Mouse (Mus musculus): ENCODE results near the gene Lhx5. TPM values are rescaled to one million over a fixed set of nuclear protein-coding genes. Genes with fewer than 3 reads are reported as not detected.

Gene Lhx5
- polyA plus RNA-seq, 1 experiment: not detected

DNA sequence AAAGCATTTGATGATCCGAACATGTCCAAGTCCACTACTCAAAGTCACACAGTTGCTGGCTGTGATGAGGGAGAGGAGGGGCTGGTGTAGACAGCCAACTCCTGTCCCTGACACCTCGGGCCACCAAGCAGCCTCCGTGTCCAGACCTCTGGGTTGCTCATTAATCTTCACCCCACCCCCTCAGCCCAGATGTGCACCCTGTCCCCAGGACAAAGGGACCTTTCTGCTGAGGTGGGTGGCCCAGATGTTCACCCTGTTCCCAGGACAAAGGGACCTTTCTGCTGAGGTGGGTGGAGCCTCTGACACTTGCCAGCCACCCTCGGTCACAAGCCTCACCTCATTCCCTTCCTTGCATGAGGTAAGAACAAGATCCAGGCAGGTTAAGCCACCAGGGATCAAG, 40.0 kb downstream of the Lhx5 start:
- Histone ChIP-seq H3K36me3 (ENCODE audit: control insufficient read depth, insufficient read depth, low read length, poor library complexity, severe bottlenecking) (no peaks in the 10 kb centered on the region), H3K4me3 (ENCODE audit: low read depth, low read length) (no peak overlapping the region), H3K27ac (ENCODE audit: insufficient read depth, low read length) (no peak overlapping the region), H3K9ac (ENCODE audit: low read depth, poor library complexity, severe bottlenecking) (no peak overlapping the region), H3K27me3 (ENCODE audit: control insufficient read depth, insufficient read depth, low read length, poor library complexity, severe bottlenecking) (no peaks in the 10 kb centered on the region), H3K4me1 (ENCODE audit: control insufficient read depth, insufficient read depth, low read length) (no peaks in the 10 kb centered on the region), H3K9me3 (replicated peaks; ENCODE audit: control insufficient read depth, insufficient read depth, low read length, poor library complexity, severe bottlenecking) (no peaks in the 10 kb centered on the region)
- TF ChIP-seq CTCF (IDR thresholded peaks at IDR 0.05; ENCODE audit: low read depth, low read length) (no peak), POLR2A (IDR thresholded peaks at IDR 0.05; ENCODE audit: insufficient read depth, low read length) (no peak), EP300 (IDR thresholded peaks at IDR 0.05; ENCODE audit: insufficient read depth, low read depth, low read length) (no peak)

DNA sequence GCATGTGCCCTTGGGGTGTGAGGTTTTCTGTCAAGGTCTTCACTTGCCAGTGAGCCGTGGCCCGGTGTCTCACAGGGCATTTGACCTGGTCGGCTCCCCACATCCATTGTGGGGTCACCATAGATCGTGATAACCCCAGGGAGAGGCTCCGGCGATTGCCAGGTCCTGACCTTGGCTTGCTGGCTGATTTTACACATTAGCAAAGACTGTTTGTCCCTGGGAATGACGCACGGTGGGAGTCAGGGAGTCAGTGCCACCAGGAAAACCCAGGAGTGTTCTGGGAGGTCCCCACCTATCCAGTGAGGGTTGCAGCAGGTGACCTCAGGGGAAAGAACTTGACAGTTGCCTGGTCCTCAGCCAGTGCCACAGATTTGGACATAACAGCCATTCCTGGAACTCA, 41.3 kb downstream of the Lhx5 start, which contains the start of gene Sdsl:
Gene Sdsl (minus strand): TSS at position 41 of the 400 bp plus-strand sequence.
- H3K27ac ChIP-seq (ENCODE audit: insufficient read depth, low read length): no peak within 1 kb of the TSS
- TF ChIP-seq CTCF (IDR thresholded peaks at IDR 0.05; ENCODE audit: low read depth, low read length): no peak
- no peak for TF ChIP-seq POLR2A (IDR thresholded peaks at IDR 0.05; ENCODE audit: insufficient read depth, low read length)
- TF ChIP-seq EP300 (IDR thresholded peaks at IDR 0.05; ENCODE audit: insufficient read depth, low read depth, low read length): no peak
- no peak within 1 kb of the TSS for H3K9ac ChIP-seq (ENCODE audit: low read depth, poor library complexity, severe bottlenecking)
- no peaks in the 10 kb centered on the region for H3K36me3 ChIP-seq (ENCODE audit: control insufficient read depth, insufficient read depth, low read length, poor library complexity, severe bottlenecking)
- H3K27me3 ChIP-seq (ENCODE audit: control insufficient read depth, insufficient read depth, low read length, poor library complexity, severe bottlenecking): no peaks in the 10 kb centered on the region
- no peaks in the 10 kb centered on the region for H3K9me3 ChIP-seq (replicated peaks; ENCODE audit: control insufficient read depth, insufficient read depth, low read length, poor library complexity, severe bottlenecking)
- H3K4me1 ChIP-seq (ENCODE audit: control insufficient read depth, insufficient read depth, low read length): no peaks in the 10 kb centered on the region
- H3K4me3 ChIP-seq (ENCODE audit: low read depth, low read length): no peak within 1 kb of the TSS

DNA sequence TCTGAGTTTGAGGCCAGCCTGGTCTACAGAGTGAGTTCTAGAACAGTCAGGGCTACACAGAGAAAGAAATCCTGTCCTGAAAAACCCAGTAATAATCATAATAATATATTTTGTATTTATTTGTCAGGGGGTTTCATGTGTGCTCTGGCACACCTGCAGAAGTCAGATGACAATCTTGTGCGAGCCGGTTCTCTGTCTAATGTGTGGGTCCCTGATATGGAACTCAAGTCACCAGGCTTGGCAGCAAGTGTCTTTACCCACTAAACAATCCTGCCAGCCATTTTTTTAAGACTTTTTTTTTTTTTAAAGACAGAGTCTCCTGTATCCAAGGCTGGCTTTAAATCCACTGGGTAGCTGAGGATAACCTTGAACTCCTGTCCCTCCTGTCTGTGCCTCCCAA, 41.9 kb downstream of the Lhx5 start:
- Histone ChIP-seq H3K9me3 (replicated peaks; ENCODE audit: control insufficient read depth, insufficient read depth, low read length, poor library complexity, severe bottlenecking) (no peaks in the 10 kb centered on the region), H3K36me3 (ENCODE audit: control insufficient read depth, insufficient read depth, low read length, poor library complexity, severe bottlenecking) (no peaks in the 10 kb centered on the region), H3K9ac (ENCODE audit: low read depth, poor library complexity, severe bottlenecking) (no peak overlapping the region), H3K27ac (ENCODE audit: insufficient read depth, low read length) (no peak overlapping the region), H3K27me3 (ENCODE audit: control insufficient read depth, insufficient read depth, low read length, poor library complexity, severe bottlenecking) (no peaks in the 10 kb centered on the region), H3K4me3 (ENCODE audit: low read depth, low read length) (no peak overlapping the region), H3K4me1 (ENCODE audit: control insufficient read depth, insufficient read depth, low read length) (no peaks in the 10 kb centered on the region)
- no peak for TF ChIP-seq EP300 (IDR thresholded peaks at IDR 0.05; ENCODE audit: insufficient read depth, low read depth, low read length)
- no peak for TF ChIP-seq POLR2A (IDR thresholded peaks at IDR 0.05; ENCODE audit: insufficient read depth, low read length)
- no peak for TF ChIP-seq CTCF (IDR thresholded peaks at IDR 0.05; ENCODE audit: low read depth, low read length)

DNA sequence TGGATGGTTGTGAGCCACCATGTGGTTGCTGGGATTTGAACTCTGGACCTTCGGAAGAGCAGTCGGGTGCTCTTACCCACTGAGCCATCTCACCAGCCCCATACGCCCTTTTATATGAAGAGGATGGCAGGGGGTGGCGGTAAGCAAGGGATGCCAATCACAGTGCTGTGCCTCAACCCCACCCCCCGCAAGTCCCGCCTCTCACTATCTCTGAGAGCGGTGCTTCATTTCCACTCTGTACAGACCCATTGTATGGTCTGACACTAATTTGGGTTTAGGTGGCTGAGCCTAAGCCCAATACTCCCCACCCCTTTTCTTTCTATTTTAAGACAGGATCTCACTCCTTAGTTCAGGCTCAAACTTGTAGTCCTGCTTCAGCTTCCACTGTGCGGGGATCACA, 44.4 kb downstream of the Lhx5 start:
- no peaks in the 10 kb centered on the region for H3K9me3 ChIP-seq (replicated peaks; ENCODE audit: control insufficient read depth, insufficient read depth, low read length, poor library complexity, severe bottlenecking)
- H3K9ac ChIP-seq (ENCODE audit: low read depth, poor library complexity, severe bottlenecking): no peak overlapping the region
- no peaks in the 10 kb centered on the region for H3K4me1 ChIP-seq (ENCODE audit: control insufficient read depth, insufficient read depth, low read length)
- peak overlapping the region; percentile 23; the same call in 1 of the 2 replicates for H3K4me3 ChIP-seq (ENCODE audit: low read depth, low read length)
- no peaks in the 10 kb centered on the region for H3K36me3 ChIP-seq (ENCODE audit: control insufficient read depth, insufficient read depth, low read length, poor library complexity, severe bottlenecking)
- no peaks in the 10 kb centered on the region for H3K27me3 ChIP-seq (ENCODE audit: control insufficient read depth, insufficient read depth, low read length, poor library complexity, severe bottlenecking)
- H3K27ac ChIP-seq (ENCODE audit: insufficient read depth, low read length): no peak overlapping the region
- no peak for TF ChIP-seq CTCF (IDR thresholded peaks at IDR 0.05; ENCODE audit: low read depth, low read length)
- TF ChIP-seq EP300 (IDR thresholded peaks at IDR 0.05; ENCODE audit: insufficient read depth, low read depth, low read length): no peak
- no peak for TF ChIP-seq POLR2A (IDR thresholded peaks at IDR 0.05; ENCODE audit: insufficient read depth, low read length)

DNA sequence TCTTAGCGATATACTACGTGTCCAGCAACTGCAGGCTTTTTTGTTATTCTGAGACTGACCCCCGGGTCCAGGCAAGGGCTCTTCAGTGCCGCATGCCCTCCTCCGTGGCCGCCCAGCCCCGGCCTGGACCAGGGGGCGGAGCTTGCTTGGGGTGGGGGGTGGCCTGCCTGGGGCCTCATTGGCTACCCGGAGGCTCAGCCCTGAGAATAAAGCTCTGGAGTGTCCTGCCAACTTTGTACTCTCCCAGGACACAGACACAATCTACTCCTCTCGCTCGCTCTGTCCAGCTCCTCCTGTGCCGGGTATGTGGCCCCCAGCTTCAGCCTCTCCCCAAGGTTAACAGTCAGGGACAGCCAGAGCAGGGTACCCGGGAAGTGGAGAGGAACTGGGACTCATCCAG, 44.8 kb downstream of the Lhx5 start, which contains the start of gene Sds:
Gene Sds (plus strand): TSS at position 231 of the 400 bp plus-strand sequence.
- Histone ChIP-seq H3K36me3 (ENCODE audit: control insufficient read depth, insufficient read depth, low read length, poor library complexity, severe bottlenecking) (no peaks in the 10 kb centered on the region), H3K4me1 (ENCODE audit: control insufficient read depth, insufficient read depth, low read length) (no peaks in the 10 kb centered on the region), H3K9me3 (replicated peaks; ENCODE audit: control insufficient read depth, insufficient read depth, low read length, poor library complexity, severe bottlenecking) (no peaks in the 10 kb centered on the region), H3K27me3 (ENCODE audit: control insufficient read depth, insufficient read depth, low read length, poor library complexity, severe bottlenecking) (no peaks in the 10 kb centered on the region), H3K9ac (ENCODE audit: low read depth, poor library complexity, severe bottlenecking) (no peak within 1 kb of the TSS), H3K27ac (ENCODE audit: insufficient read depth, low read length) (no peak within 1 kb of the TSS), H3K4me3 (ENCODE audit: low read depth, low read length) (peak within 1 kb of the TSS; percentile 23; the same call in 1 of the 2 replicates)
- TF ChIP-seq CTCF (IDR thresholded peaks at IDR 0.05; ENCODE audit: low read depth, low read length) (no peak), POLR2A (IDR thresholded peaks at IDR 0.05; ENCODE audit: insufficient read depth, low read length) (no peak), EP300 (IDR thresholded peaks at IDR 0.05; ENCODE audit: insufficient read depth, low read depth, low read length) (no peak)

DNA sequence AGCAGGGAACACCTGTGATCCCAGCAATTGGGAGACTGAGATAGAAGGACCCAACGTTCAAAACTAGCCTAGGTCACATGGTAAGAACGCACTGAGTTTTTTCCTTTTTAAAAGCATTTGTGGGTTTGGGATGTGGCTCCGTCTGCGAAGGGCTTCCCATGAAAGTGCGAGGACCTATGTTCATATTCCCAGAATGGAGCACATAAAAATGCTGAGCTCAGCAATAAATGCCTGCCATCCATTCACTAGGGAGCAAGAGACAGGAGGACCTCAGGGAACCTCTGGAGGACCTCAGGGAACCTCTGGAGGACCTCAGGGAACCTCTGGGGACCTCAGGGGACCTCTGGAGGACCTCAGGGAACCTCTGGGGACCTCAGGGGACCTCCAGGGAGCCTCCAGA, 46.5 kb downstream of the Lhx5 start:
- Histone ChIP-seq H3K27me3 (ENCODE audit: control insufficient read depth, insufficient read depth, low read length, poor library complexity, severe bottlenecking) (no peaks in the 10 kb centered on the region), H3K9ac (ENCODE audit: low read depth, poor library complexity, severe bottlenecking) (no peak overlapping the region), H3K9me3 (replicated peaks; ENCODE audit: control insufficient read depth, insufficient read depth, low read length, poor library complexity, severe bottlenecking) (no peaks in the 10 kb centered on the region), H3K36me3 (ENCODE audit: control insufficient read depth, insufficient read depth, low read length, poor library complexity, severe bottlenecking) (no peaks in the 10 kb centered on the region), H3K4me3 (ENCODE audit: low read depth, low read length) (no peak overlapping the region), H3K4me1 (ENCODE audit: control insufficient read depth, insufficient read depth, low read length) (no peaks in the 10 kb centered on the region), H3K27ac (ENCODE audit: insufficient read depth, low read length) (no peak overlapping the region)
- TF ChIP-seq EP300 (IDR thresholded peaks at IDR 0.05; ENCODE audit: insufficient read depth, low read depth, low read length): no peak
- no peak for TF ChIP-seq CTCF (IDR thresholded peaks at IDR 0.05; ENCODE audit: low read depth, low read length)
- TF ChIP-seq POLR2A (IDR thresholded peaks at IDR 0.05; ENCODE audit: insufficient read depth, low read length): no peak
